Mouse (Mus musculus) E14TG2a.4 (cell line): ENCODE measurements around the gene Wdr61.

Experiments used
- CTCF ChIP-seq: conservative IDR thresholded peaks from 2 replicates; pipeline ENCODE4 v1.5.1; 2014; ENCODE audit warnings: low read length
- POU5F1 ChIP-seq: IDR thresholded peaks from 2 replicates; pipeline ENCODE4 v1.6.1; 2014; ENCODE audit warnings: low read length, borderline replicate concordance

GRCm38 (mm10) chr9:54779280-54779679 lies 45.0 kb upstream of the Wdr61 start:
- TF ChIP-seq CTCF (no peak), POU5F1 (no peak)
